Mouse (Mus musculus): ENCODE data around the gene Gm26558. TPM values are rescaled to one million over a fixed set of nuclear protein-coding genes. Genes with fewer than 3 reads are reported as not detected.

The Gm26558 gene
- polyA plus RNA-seq (2015; fragmentation: Nextera tagmentation; extraction: Ambion mirVana) = 0.69 and 0.77 TPM in 2 replicates

- Histone ChIP-seq H3K4me1 (replicated peaks) (peaks cover 40% of the 10 kb centered on the region), H3K9ac (peak within 1 kb of the TSS; percentile 89), H3K36me3 (replicated peaks) (no peaks in the 10 kb centered on the region), H3K4me3 (replicated peaks) (peak within 1 kb of the TSS; percentile 91), H3K27me3 (peaks cover 15% of the 10 kb centered on the region; the same call in 1 of the 2 replicates), H3K9me3 (replicated peaks) (no peaks in the 10 kb centered on the region), H3K4me2 (peak within 1 kb of the TSS; percentile 91), H3K27ac (replicated peaks) (peak within 1 kb of the TSS; percentile 93)
- ATAC-seq (ENCODE audit: insufficient read depth) = peak; percentile 75
- under 1% methylated on average over 52 of the region's 54 CpGs for WGBS (ENCODE audit: insufficient replicate concordance)
These were observed at the start of gene Gm26558 for GRCm38 (mm10) chr2:70661715-70662495. TSS of gene Gm26558 (minus strand) at chr2:70662108.

GRCm38 (mm10) chr2:70710878-70711277, 49.0 kb upstream of the Gm26558 start:
- no peaks in the 10 kb centered on the region for H3K9me3 ChIP-seq (replicated peaks)

GRCm38 (mm10) chr2:70710236-70710635, 48.3 kb upstream of the Gm26558 start:
- 86% methylated on average over 7 of the region's 7 CpGs for WGBS (ENCODE audit: insufficient replicate concordance)
- peaks cover 60% of the 10 kb centered on the region for H3K36me3 ChIP-seq (replicated peaks)
- H3K4me2 ChIP-seq = no peak overlapping the region
- no peak overlapping the region for H3K27ac ChIP-seq (replicated peaks)
- H3K9ac ChIP-seq = no peak overlapping the region
- no peak for ATAC-seq (ENCODE audit: insufficient read depth)
- H3K4me3 ChIP-seq (replicated peaks) = no peak overlapping the region
- H3K27me3 ChIP-seq = no peaks in the 10 kb centered on the region
- 0 out of 2 replicates have a peak, but pooled peaks cover under 1% of the 10 kb centered on the region for H3K4me1 ChIP-seq (replicated peaks)
- no peaks in the 10 kb centered on the region for H3K9me3 ChIP-seq (replicated peaks)

More at GRCm38 (mm10) chr2:70710878-70711277, 49.0 kb upstream of the Gm26558 start:
- Histone ChIP-seq H3K9ac (no peak overlapping the region), H3K27me3 (no peaks in the 10 kb centered on the region), H3K27ac (replicated peaks) (no peak overlapping the region), H3K4me1 (replicated peaks) (no peaks in the 10 kb centered on the region), H3K4me3 (replicated peaks) (no peak overlapping the region), H3K4me2 (no peak overlapping the region), H3K36me3 (replicated peaks) (peaks cover 66% of the 10 kb centered on the region)
- ATAC-seq (ENCODE audit: insufficient read depth) = no peak
- WGBS (ENCODE audit: insufficient replicate concordance) = 89% methylated on average over 4 of the region's 4 CpGs

GRCm38 (mm10) chr2:70708986-70709730, 47.2 kb upstream of the Gm26558 start:
- H3K9ac ChIP-seq = no peak overlapping the region
- peaks cover 9% of the 10 kb centered on the region for H3K4me1 ChIP-seq (replicated peaks)
- ATAC-seq (ENCODE audit: insufficient read depth) = no peak
- H3K4me3 ChIP-seq (replicated peaks) = no peak overlapping the region
- H3K27ac ChIP-seq (replicated peaks) = no peak overlapping the region
- no peaks in the 10 kb centered on the region for H3K27me3 ChIP-seq
- peaks cover 49% of the 10 kb centered on the region for H3K36me3 ChIP-seq (replicated peaks)
- no peaks in the 10 kb centered on the region for H3K9me3 ChIP-seq (replicated peaks)
- H3K4me2 ChIP-seq = no peak overlapping the region
- 87% methylated on average over 13 of the region's 13 CpGs for WGBS (ENCODE audit: insufficient replicate concordance)

- ATAC-seq (ENCODE audit: insufficient read depth) = no peak
- WGBS (ENCODE audit: insufficient replicate concordance) = 25% methylated on average over 5 of the region's 5 CpGs
- Histone ChIP-seq H3K4me3 (replicated peaks) (no peak overlapping the region), H3K27me3 (no peaks in the 10 kb centered on the region), H3K27ac (replicated peaks) (no peak overlapping the region), H3K4me1 (replicated peaks) (peaks cover 9% of the 10 kb centered on the region), H3K36me3 (replicated peaks) (no peaks in the 10 kb centered on the region), H3K9ac (no peak overlapping the region), H3K9me3 (replicated peaks) (no peaks in the 10 kb centered on the region), H3K4me2 (no peak overlapping the region)
These were observed 40.5 kb upstream of the Gm26558 start for GRCm38 (mm10) chr2:70702403-70702802.

- H3K9ac ChIP-seq = no peak overlapping the region
- no peaks in the 10 kb centered on the region for H3K9me3 ChIP-seq (replicated peaks)
- ATAC-seq (ENCODE audit: insufficient read depth) = no peak
- no peak overlapping the region for H3K4me2 ChIP-seq
- no peaks in the 10 kb centered on the region for H3K36me3 ChIP-seq (replicated peaks)
- no peak overlapping the region for H3K4me3 ChIP-seq (replicated peaks)
- peaks cover 9% of the 10 kb centered on the region for H3K4me1 ChIP-seq (replicated peaks)
- 15% methylated on average over 9 of the region's 9 CpGs for WGBS (ENCODE audit: insufficient replicate concordance)
- no peaks in the 10 kb centered on the region for H3K27me3 ChIP-seq
- H3K27ac ChIP-seq (replicated peaks) = no peak overlapping the region
These were observed 39.7 kb upstream of the Gm26558 start for GRCm38 (mm10) chr2:70701571-70701970.

GRCm38 (mm10) chr2:70700851-70701250, 38.9 kb upstream of the Gm26558 start:
- Histone ChIP-seq H3K9ac (no peak overlapping the region), H3K9me3 (replicated peaks) (no peaks in the 10 kb centered on the region), H3K36me3 (replicated peaks) (no peaks in the 10 kb centered on the region), H3K27ac (replicated peaks) (no peak overlapping the region), H3K4me2 (no peak overlapping the region), H3K4me3 (replicated peaks) (no peak overlapping the region), H3K4me1 (replicated peaks) (peaks cover 9% of the 10 kb centered on the region), H3K27me3 (no peaks in the 10 kb centered on the region)
- 73% methylated on average over 3 of the region's 3 CpGs for WGBS (ENCODE audit: insufficient replicate concordance)
- ATAC-seq (ENCODE audit: insufficient read depth) = no peak

GRCm38 (mm10) chr2:70695712-70696111, 33.8 kb upstream of the Gm26558 start:
- H3K4me2 ChIP-seq = no peak overlapping the region
- H3K9ac ChIP-seq = no peak overlapping the region
- 71% methylated on average over 10 of the region's 10 CpGs for WGBS (ENCODE audit: insufficient replicate concordance)
- no peak for ATAC-seq (ENCODE audit: insufficient read depth)
- H3K4me3 ChIP-seq (replicated peaks) = no peak overlapping the region
- peaks cover 16% of the 10 kb centered on the region for H3K36me3 ChIP-seq (replicated peaks)
- H3K4me1 ChIP-seq (replicated peaks) = 0 out of 2 replicates have a peak, but pooled peaks cover 5% of the 10 kb centered on the region
- no peaks in the 10 kb centered on the region for H3K27me3 ChIP-seq
- H3K9me3 ChIP-seq (replicated peaks) = no peaks in the 10 kb centered on the region
- no peak overlapping the region for H3K27ac ChIP-seq (replicated peaks)

- no peak for ATAC-seq (ENCODE audit: insufficient read depth)
- Histone ChIP-seq H3K4me1 (replicated peaks) (no peaks in the 10 kb centered on the region), H3K27ac (replicated peaks) (no peak overlapping the region), H3K4me2 (no peak overlapping the region), H3K4me3 (replicated peaks) (no peak overlapping the region), H3K9ac (no peak overlapping the region), H3K9me3 (replicated peaks) (no peaks in the 10 kb centered on the region), H3K36me3 (replicated peaks) (peaks cover 66% of the 10 kb centered on the region), H3K27me3 (no peaks in the 10 kb centered on the region)
- WGBS (ENCODE audit: insufficient replicate concordance) = 80% methylated on average over 11 of the region's 11 CpGs
These were observed 28.3 kb upstream of the Gm26558 start for GRCm38 (mm10) chr2:70690195-70690594.

GRCm38 (mm10) chr2:70688454-70689078, 26.7 kb upstream of the Gm26558 start:
- 87% methylated on average over 21 of the region's 21 CpGs for WGBS (ENCODE audit: insufficient replicate concordance)

GRCm38 (mm10) chr2:70682324-70682723, 20.4 kb upstream of the Gm26558 start:
- 77% methylated on average over 2 of the region's 2 CpGs for WGBS (ENCODE audit: insufficient replicate concordance)
- Histone ChIP-seq H3K9me3 (replicated peaks) (no peaks in the 10 kb centered on the region), H3K27me3 (no peaks in the 10 kb centered on the region), H3K4me2 (no peak overlapping the region), H3K36me3 (replicated peaks) (peaks cover 89% of the 10 kb centered on the region), H3K4me1 (replicated peaks) (no peaks in the 10 kb centered on the region), H3K27ac (replicated peaks) (no peak overlapping the region), H3K9ac (no peak overlapping the region), H3K4me3 (replicated peaks) (no peak overlapping the region)
- ATAC-seq (ENCODE audit: insufficient read depth) = no peak

More at GRCm38 (mm10) chr2:70688454-70689078, 26.7 kb upstream of the Gm26558 start:
- Histone ChIP-seq H3K27ac (replicated peaks) (no peak overlapping the region), H3K36me3 (replicated peaks) (peaks cover 80% of the 10 kb centered on the region), H3K9ac (no peak overlapping the region), H3K9me3 (replicated peaks) (no peaks in the 10 kb centered on the region), H3K4me3 (replicated peaks) (no peak overlapping the region), H3K4me2 (no peak overlapping the region), H3K27me3 (no peaks in the 10 kb centered on the region), H3K4me1 (replicated peaks) (no peaks in the 10 kb centered on the region)
- no peak for ATAC-seq (ENCODE audit: insufficient read depth)
